Mouse (Mus musculus) testis, postnatal 10 days (tissue): ENCODE results near the gene Maip1.

Experiments
- DNase-seq: peaks from one replicate; pipeline ENCODE4 v3.0.0; 2021; ENCODE audit warnings: low spot score

Gene Maip1

DNA sequence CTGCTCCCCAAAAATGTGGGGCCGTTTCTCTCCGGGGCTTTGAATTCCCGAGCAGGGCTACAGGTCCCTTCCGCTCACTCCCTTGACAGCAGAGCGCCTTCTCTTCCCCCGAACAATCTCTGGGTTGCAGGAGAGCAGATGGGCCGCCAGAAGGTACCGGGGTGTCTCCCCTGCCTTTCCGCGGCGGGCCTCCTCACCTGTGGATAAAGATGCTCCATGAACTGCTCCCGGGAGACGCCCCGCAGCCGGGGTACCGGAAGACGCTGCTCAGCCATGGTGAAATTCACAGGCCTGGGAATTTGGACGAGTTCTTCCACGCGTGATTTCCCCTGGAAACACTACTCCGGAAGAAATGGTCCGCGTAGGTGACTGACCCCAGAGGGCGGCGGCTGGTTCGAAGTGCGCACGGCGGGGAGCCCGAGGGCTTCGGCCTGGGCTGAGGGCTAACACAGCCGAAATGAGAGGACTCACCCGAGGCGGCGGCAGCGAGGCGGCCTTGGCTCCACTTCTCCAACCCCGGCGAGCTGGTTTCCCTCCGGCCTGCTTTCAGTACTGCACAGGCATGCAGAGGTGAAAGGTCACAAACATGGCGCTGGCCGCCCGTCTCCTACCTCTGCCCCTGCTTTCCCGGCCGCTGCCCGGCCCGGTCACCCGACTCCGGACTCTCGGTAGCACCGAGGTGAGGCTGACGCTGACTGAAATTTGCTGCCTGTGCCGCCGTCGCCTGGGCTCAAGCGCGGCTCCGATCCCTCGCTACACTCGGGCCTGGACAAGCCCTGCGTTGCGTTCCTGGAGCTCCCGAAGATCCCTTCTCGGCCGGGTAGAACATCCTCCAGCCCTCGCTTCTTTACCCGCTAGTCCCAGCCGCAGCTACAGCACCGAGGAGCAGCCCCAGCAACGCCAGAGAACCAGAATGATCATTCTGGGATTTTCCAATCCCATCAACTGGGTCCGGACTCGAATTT is at the start of gene Maip1, which contains the start of gene Tyw5:
Gene Maip1 (plus strand): TSS at position 142 of the 965 bp plus-strand sequence.
Gene Tyw5 (minus strand): TSS at position 915 of the 965 bp plus-strand sequence.
- DNase-seq, result peak; percentile 86

DNA sequence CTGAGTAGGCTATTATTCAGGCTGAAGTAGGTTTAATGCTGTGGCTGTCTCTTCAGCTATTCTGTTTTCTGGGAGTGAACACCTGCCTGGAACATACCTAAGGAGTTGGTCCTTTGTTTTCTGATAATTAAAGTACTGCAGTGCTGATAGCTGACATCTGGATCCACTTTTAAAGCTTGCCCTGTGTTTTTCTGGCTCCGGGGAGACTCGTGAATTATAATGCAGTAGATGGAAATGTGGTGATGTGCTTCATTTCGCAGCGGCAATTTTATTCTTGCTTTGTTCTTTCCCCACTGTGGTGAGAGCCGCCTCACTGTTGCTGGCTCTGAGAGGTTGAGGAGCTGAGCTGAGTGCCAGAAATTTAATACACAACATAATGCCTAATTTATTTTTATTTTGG is 47.6 kb upstream of the Maip1 start:
- no peak for DNase-seq

DNA sequence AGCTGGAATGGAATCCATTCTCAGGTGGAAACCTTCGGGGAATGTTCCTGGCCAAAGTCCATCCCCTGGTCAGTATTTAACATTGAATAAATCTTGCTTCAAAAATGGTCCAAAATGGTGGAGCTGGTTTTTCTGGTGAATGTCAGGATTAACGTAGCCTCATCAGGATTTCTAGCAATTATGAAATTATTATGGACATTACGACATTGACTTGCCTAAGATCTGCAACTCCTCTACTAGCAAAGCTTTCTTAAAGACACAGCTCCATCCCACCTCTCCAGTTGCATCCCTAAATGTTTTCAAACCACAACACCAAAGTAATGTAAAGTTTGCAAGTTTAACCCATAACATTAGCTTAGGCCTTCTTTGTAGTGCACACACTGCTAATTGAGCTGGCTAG is 38.7 kb upstream of the Maip1 start:
- no peak for DNase-seq

DNA sequence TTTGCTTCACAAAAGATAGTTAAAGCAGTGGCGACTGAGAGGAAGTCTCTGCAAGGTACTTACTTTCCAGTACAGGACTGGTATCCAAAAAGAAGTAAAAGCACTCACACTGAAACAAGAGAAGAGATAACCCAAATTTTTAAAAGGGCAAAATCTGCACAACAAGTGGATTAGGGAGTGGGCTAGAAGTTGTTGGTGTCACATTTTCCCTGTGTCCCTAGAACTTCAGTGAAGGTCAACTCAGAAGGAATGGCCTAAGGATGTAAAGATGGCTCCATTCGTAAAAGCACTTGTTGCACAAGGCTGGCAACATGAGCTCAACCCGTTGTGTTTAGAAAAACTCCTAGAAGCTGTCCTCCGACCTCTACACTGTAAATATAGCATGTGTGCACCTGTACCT is 37.0 kb upstream of the Maip1 start:
- DNase-seq, result no peak

DNA sequence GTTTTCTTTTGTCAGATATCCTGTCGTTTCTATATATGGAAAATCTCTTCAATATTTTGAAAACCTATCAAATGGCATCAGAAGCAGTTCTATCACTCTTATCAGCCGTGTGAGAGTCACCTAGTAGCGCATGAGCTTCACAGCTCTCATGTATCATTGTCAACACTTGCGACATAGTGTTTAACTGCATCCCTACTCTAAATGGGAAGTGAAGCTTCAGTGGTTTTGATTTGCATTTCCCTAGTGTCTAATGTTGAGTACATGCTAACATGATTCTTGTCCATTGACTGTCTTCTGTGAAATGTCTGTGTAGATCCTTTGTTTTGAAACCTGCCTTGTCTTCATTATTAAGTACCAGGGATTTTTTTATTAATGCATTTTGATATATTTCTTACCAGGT is 35.7 kb upstream of the Maip1 start:
- no peak for DNase-seq

DNA sequence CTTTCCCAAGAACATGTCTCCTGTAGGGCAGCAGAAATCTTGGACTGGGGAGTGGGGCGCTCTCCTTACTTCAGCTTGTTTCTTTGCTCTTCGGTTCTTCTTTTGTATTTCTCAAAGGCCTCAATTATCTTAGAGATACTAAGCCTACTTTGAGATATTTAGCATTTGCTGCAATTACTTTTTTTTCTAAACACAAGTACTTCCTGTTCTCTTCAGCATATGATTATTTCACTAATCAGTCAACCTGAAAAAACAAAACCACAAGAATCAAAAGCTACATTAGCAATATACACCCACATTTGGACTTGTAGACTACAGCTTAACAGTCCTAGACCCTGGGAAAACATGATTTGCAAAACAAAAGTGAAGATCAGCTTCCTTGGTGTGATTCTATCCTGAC is 30.9 kb upstream of the Maip1 start:
- no peak for DNase-seq

DNA sequence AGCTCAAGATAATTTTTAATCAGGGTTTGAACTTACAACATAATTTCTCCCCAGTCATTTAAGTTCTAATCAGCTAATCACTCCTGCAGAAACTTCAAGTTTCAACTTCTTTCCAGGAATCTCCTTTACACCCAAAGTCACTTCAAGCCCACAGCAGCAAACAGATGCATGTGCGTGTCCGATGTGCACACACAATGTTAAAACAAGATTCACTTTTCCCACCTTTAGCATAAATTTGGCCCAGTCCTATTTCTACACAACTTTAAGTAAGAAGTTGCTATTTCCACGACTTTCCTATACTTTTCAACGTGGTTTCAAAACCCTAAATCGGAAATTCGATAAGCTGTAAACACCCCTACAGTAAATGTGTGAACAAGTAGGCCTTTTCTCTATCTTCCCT is 29.3 kb upstream of the Maip1 start:
- DNase-seq, result no peak

DNA sequence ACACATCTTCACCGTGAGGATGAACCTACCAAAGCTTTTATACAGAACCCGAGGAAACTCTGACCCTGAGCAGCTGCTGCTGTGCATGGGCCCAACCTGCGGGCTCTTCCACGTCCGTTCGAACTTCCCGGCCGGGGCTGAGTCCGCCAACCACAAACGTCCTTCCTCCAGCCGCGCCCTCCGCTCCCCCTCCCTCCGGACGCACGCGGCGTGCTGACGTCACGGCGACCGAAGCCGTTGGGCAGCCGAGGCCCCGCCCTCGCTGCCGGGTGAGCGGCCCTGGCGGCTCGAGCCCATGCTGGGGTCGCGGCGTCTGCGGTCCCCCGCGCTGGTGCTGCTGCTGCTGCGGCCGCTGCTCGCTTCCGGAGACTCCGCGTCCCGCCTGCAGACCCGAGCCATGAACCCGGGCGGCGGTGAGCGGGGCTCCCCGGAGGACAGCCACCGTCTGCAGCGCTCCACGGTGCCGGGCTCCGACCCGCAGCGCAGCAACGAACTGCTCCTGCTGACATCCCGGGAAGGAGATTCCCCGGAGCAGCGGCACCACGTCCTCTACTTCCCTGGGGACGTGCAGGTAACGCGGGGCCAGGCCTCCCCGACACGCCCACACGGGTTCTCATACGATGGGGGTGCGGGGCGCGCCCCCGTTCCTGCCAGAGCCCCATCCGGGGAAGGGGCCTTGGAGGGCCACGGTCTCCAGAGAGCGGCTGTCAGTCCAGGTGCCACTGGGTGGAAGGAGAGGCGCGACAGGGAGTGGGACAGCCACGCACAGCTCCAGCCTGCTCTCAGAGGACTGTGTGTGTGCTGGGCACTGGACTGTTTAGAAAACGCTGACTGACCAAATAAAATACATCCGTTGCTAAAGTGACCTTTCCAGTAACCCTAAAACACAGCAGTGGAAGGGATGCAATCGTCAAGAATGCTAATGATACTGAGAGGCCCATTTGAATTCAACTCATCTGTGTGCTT is 28.5 kb upstream of the Maip1 start, which contains the start of gene 1700066M21Rik:
Gene 1700066M21Rik (plus strand): TSS at position 245 of the 966 bp plus-strand sequence.
- peak; percentile 96 for DNase-seq

DNA sequence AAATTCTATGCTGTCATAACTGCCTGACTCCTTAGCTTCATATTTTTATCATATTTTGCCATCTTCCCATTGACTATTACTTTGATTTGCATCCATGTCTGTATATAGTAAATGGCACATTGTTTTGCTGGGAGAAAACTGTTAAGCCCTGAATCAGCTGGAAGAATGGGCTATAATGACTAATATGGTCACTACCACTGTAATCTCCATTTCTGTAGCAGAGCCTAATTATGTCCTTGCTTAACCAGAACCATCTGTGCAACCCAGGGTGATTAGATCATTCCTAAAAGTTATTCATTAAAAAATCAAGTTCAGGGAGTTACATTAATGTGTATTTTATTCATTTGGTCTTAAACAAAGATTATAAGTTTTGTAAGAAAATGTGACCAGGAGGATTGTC is 19.6 kb upstream of the Maip1 start:
- DNase-seq, result no peak

DNA sequence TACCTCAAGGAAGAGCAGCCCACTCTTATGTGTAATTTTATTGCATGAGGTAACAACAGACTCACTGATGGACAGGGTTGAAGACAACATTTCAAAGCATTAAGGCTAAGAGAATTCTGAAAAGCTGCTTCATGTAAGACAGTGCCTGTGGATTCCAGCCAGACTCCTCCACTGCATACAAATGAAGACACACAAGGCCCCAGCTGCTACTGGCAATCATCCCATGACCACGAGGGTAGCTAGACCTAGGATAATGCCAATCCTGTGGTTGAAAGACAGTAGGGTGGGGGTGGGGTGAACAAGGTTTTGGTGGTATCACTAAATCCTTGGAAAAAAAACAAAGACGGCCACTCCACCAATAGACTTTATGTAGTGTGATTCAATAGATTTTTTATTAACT is 18.3 kb upstream of the Maip1 start:
- no peak for DNase-seq

DNA sequence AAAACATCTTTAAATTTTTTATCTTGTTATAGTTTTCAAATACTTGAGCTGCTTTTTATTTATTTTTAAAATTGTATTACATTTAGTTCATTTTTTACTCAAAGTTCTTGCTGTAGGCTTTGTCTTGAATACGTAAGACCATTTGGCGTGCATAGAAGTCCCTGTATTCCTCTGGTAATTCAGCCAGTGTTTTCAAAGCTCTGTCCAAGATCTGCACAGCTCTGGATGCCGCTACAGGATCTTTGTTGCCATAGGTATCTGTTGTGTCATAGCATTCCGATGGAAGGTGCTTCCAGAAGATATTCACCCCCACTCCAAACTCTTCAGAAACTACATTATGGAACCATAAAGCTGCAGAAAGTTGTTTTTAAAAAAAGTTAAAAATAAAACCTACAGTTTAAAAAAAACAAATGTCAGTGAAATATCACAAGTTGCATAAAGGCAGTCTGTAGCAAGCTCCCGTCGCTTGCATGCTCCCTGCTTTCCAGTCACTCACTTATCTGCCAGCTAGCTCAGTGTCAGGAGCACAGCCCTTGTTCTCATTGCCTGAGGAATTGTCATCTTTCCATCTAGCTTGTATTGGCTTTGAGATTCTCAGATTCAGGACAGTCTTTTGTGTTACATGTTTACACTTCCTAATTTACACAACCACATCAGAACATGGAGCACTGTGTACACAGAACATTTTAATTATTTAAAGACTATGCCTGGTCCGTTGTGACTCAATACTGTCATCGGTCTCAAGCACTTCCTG is 17.5 kb upstream of the Maip1 start:
- no peak for DNase-seq

DNA sequence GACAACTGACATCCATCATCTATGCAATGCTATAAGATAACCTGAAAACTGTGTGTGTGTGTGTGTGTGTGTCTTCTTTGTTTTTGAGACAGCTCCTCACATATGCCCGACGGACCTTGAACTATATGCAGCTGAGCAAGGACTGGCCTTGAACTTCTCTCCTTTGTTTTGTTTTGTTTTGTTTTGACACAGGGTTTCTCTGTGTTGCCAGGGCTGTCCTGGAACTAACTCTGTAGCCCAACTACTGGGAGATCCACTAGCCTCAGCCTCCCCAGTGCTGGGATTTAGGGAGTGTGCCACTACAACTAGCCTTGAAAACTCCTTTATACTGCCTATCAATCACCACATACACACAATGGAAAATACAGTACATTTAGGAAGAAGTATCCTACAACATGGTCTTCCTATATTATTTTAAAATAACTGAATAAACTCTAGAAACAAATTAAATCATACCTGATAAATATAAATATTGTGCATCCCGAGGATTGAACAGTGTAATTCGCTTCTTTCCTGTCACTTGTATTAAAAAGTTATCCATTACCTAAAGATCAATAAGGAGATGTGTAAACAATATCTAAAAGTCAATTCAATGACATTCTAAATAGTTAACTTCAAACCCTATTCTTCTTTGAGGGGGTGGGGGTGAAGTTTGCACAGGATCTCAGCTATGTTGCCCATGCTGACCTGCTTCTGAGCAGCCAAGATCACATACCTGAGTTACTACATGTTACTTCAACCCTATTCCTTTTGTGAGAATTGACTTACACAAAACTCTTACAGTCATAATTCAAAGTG is 14.9 kb upstream of the Maip1 start:
- no peak for DNase-seq

DNA sequence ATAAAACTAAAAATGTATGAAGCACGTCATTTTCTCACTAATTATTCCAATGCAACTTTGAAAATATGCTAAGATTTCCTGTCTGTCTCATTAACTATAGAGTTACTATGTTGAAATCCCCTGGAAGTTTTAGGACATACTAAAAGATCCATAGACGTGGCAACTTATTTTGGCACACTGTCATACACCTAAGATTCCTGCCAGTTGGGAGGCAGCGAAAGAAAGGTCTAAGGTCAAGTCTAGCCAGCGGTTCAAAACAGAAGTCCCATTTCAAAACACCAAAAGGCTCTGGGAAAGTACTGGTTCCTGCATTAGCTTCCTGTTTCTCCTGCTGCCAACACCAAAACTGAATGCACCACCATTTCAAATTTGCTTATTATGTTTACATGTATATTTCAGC is 13.7 kb upstream of the Maip1 start:
- no peak for DNase-seq

DNA sequence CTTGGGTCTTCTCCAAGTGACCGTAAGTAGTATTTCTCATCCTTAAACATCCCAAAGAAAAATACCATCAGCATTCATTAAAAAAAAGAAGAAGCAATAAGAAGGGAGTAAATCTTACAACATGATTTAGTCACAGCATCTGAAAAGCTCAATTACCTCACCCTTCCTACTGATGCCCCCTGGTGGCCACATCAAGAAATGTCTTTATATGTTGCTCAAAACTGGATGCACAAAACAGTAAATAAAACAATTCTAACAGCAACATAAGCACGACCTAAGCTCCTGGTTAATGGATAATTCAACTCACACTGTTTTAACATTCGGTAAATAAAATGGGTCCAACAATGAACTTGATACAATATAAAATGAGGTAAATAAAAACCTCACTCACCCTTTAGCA is 12.1 kb upstream of the Maip1 start:
- DNase-seq, result peak; percentile 71

DNA sequence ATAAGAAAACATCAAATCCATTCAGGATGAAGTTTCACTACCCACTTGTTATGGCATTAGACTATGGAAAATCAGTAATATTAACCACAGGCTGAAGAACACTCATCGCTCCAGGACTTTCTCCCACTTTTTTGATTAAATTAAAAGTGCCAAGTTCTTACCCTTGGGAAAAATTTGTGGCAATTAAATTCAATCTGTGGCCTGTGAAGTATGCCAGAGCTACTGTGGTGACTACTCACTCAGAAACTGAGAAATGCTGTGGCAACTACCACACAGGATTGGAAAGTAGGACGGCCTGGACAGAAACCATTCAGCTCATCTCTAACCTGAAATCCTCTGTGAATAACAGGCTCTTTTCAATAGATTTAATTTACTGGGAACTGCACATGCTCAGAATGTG is 5.8 kb upstream of the Maip1 start:
- no peak for DNase-seq

DNA sequence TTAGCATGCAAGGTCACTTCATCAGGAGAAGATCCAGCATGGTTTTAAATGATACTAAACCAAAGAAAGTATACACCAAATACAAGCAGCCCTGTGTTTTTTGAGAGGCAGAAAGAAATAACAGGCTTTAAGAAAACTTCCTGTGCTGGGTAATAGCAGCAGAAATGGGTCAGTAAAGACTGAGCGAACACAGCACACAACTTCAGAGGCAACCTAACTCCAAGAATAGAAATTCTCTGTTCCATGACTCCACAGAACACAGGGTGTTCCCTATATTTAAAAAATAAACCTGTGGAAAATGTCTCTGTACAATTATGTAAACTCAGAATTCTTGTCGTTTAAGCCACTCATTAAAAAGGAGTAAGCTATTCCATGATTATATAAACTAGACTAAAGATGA is 5.3 kb upstream of the Maip1 start:
- DNase-seq, result no peak

DNA sequence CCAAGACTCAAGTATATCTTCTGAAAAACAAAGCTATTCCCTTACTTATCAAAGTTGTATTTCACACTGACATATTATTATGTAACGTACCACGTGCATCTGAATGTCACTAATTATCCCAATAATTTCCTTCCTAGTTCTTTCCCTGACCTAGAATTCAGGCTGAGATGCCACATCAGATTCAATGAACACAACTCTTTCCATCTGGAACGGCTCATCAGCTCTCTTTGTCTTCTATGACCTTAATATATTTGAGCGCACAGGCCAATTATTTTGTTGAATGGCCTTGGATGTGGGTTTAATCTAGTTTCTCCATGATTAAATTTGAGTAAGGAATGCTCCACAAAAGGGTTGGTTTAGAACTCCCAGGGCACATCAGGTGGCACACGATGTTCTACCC is 4.0 kb upstream of the Maip1 start:
- DNase-seq, result no peak

DNA sequence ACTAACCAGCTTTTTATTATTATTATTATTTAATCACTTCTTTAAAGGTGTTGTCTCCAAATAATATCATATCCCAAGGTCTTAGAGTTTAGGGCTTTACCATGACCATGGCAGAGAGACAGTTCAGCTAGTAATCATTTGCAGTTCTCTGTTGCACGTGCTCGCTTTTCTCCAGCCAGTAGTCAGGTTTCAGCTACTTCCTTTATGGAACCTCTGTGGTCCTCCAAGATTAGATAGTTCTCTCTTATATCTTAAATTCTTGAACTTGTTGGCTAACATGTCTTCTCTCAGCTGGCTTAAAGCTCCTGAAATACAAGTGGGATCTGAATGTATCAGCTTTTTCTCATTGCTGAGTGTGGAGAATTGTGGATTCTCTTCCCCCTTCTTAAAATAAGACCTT is 2.9 kb downstream of the Maip1 start:
- no peak for DNase-seq

DNA sequence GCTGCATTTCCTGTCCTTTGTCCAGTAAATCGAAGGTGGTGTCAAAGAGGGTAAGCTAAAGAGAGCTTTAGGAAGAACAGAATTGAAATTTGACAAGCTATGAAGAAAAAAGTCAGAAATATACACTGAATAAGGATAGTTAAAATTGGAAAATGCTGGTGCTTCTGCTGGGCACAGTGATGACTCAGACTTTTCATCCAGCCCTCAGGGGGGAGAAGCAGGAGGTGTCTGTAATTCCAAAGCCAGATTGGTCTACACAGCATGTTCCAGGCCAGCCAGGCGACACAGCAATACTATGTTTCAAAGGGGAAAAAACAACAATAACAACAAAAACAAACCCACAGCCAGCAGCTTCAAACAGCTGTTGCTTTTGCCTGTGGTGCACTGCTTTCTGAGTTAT is 7.3 kb downstream of the Maip1 start:
- DNase-seq, result no peak

DNA sequence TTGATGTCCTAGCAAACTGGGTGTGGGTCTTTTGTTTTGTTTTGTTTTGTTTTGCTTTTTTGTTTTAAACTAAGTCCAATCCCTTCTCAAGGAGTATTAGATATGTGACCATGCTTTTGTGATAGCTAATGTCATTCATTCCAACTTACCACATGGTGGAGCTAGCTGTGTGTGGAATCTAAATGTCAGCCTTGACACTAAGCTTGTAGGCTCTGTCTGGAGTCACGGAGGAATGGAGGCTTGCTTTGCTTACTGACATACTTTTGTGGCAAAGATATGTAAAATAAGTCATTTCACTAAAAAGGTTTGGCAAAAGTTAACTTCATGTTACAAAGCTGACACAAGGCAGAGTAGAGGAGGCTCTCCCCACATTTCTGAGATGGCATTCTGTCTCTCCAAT is 17.6 kb downstream of the Maip1 start:
- DNase-seq, result peak; percentile 33
